Mouse (Mus musculus) bone marrow macrophage, adult 2 months (primary cell): ENCODE data around the gene Plxdc1.

ENCODE experiments used
- CTCF ChIP-seq: IDR thresholded peaks from 2 replicates; pipeline ENCODE4 v1.5.1; 2012; ENCODE audit warnings: low read depth, mild to moderate bottlenecking, low read length, moderate library complexity
- POLR2A ChIP-seq: IDR thresholded peaks from 2 replicates; pipeline ENCODE4 v1.6.1; 2012; ENCODE audit warnings: mild to moderate bottlenecking, low read depth, low read length, borderline replicate concordance

DNA sequence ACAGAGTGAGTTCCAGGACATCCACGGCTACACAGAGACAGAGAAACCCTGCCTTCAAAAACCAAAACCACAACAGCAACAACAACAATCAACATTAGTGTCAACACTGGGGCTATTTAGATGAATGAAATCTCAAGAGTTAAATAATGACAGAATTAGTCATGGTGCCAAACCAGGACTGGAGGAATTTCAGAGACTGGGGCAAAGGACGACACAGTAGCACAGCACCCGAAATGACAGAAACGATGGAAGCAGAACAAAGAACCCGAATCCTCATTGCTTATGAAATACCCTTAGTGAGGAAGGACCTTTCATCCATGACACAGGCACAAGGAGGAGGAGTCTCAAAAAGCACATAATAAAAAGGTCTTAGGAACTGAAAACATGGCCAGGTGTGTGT lies 12.1 kb downstream of the Plxdc1 start:
- TF ChIP-seq CTCF (no peak), POLR2A (no peak)
